ENCODE assay signal across 9 mouse cellular contexts in the genomic region with DNA sequence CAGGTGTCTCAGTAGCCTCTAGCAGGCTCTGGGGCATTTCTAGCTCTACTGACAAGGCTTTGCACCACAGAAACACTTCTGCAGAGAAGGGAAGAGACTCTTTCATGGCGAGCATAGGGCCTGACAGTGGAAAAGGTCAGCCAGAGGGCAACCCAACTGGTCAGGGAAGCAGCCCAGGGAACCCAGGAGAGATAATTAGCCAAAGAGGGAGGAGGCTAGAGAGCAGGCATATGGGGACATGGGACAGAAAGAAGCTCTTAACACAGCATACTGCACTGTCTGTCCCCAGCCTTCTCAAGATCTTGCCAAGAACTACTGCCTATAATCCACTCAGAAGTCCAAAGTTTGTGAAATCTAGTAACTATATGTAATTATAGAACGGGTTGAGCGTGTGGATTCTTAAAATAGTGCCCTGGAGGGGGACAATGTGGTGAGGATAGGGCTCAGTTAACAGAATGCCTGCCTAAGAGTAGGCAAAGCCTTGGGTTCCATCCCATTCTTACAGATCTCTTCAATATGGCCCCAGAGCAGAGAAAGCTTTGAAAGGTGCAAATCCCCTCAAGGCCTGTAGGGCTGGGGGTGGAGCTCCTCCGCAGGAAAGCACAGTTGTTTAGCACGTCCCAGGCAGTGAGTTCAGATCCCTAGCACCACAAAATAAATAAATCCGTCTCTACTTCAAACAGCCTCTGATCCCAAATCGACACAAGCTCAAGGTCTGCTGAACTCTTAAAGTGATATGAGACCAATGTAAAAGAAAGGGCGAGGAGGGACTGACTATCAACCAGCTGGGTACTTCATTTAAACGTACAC. TPM values are rescaled to one million over a fixed set of nuclear protein-coding genes. Genes with fewer than 3 reads are reported as not detected.
DNase-seq lines count a peak whose midpoint lies in the region; ATAC-seq and TF ChIP-seq lines count a peak whose summit lies in the region.
"Had no signal": no experiment of that assay in that cellular context is flagged by ENCODE, and none has a peak within 500 bp of the region (broad histone marks: within the 10 kb centered on the region; RNA-seq: fewer than 3 reads in every experiment).

No protein-coding gene starts in this region.

- H3K9me3 ChIP-seq in heart, postnatal 0 days (replicated peaks; ENCODE audit: control insufficient read depth, low read length) = no peaks in the 10 kb centered on the region
- no peaks in the 10 kb centered on the region for H3K9me3 ChIP-seq in midbrain, embryonic 14.5 days (ENCODE audit: control insufficient read depth, low read length)

- no peaks in the 10 kb centered on the region for H3K36me3 ChIP-seq in heart, postnatal 0 days (replicated peaks; ENCODE audit: control insufficient read depth, insufficient read depth, low read length)
- no peaks in the 10 kb centered on the region for H3K36me3 ChIP-seq in midbrain, embryonic 14.5 days (ENCODE audit: control insufficient read depth, insufficient read depth, low read length)

- intact Hi-C loops in heart, postnatal 36 days (cut with DNase I) = no loop called here

- TF ChIP-seq EP300 in heart, postnatal 0 days (IDR thresholded peaks at IDR 0.05; ENCODE audit: low read depth) = no peak

- H3K9ac ChIP-seq in heart, postnatal 0 days (replicated peaks; ENCODE audit: low read depth, low read length) = no peak overlapping the region
- no peak overlapping the region for H3K9ac ChIP-seq in midbrain, embryonic 14.5 days (replicated peaks; ENCODE audit: low read length)

- DNase-seq in heart, adult 11 months = peak; percentile 94
- no peak for DNase-seq in heart, postnatal 36 days
- DNase-seq in brain, adult 2 months (ENCODE audit: low read depth, low spot score) = peak; percentile 50
- DNase-seq in heart, postnatal 0 days (ENCODE audit: low spot score) = no peak
- no peak for DNase-seq in midbrain, embryonic 14.5 days
- no peak for DNase-seq in kidney, adult 9 months
- DNase-seq in thymus, postnatal 0 days (ENCODE audit: low spot score) = no peak
- no peak for DNase-seq in layer of hippocampus, postnatal 36 days
- DNase-seq: kidney, postnatal 10 days had no signal

- no peak overlapping the region for H3K4me2 ChIP-seq in heart, postnatal 0 days (ENCODE audit: low read depth, low read length)
- H3K4me2 ChIP-seq in midbrain, embryonic 14.5 days (ENCODE audit: low read length) = peak overlapping the region; percentile 81

- no peak for ATAC-seq in heart, postnatal 0 days (ENCODE audit: insufficient read depth, low read depth)
- no peak for ATAC-seq in midbrain, embryonic 14.5 days (ENCODE audit: low FRiP score, low TSS enrichment)

- WGBS in heart, postnatal 0 days = 55% methylated on average over 9 of the region's 9 CpGs
- WGBS in midbrain, embryonic 14.5 days = 54% methylated on average over 9 of the region's 9 CpGs

- peaks cover 71% of the 10 kb centered on the region for H3K4me1 ChIP-seq in heart, postnatal 0 days (ENCODE audit: control insufficient read depth, insufficient read depth)
- peaks cover 29% of the 10 kb centered on the region for H3K4me1 ChIP-seq in midbrain, embryonic 14.5 days (ENCODE audit: control insufficient read depth, insufficient read depth, low read length)

- H3K27ac ChIP-seq in heart, postnatal 0 days (ENCODE audit: low read depth) = 0 out of 2 replicates have a peak overlapping the region, but pooled peaks have one; percentile 18
- H3K27ac ChIP-seq in midbrain, embryonic 14.5 days (replicated peaks; ENCODE audit: low read depth, low read length) = no peak overlapping the region

- H3K27me3 ChIP-seq in heart, postnatal 0 days (ENCODE audit: control insufficient read depth, insufficient read depth, low read length) = no peaks in the 10 kb centered on the region
- no peaks in the 10 kb centered on the region for H3K27me3 ChIP-seq in midbrain, embryonic 14.5 days (ENCODE audit: control insufficient read depth, insufficient read depth, low read length)

- H3K4me3 ChIP-seq in heart, postnatal 0 days (ENCODE audit: low read depth, low read length) = no peak overlapping the region
- no peak overlapping the region for H3K4me3 ChIP-seq in midbrain, embryonic 14.5 days (replicated peaks; ENCODE audit: low read depth, low read length)

- TF ChIP-seq CTCF in heart, postnatal 0 days (IDR thresholded peaks at IDR 0.05; ENCODE audit: low read depth) = no peak; the same call in 1 of the 2 replicates

RNA-seq across cellular contexts. Expression of gene Lrig1, which starts 4.6 kb away (rescaled TPM):
- 10 to 100 TPM; 36.9 to 43.2 TPM for total RNA-seq in heart, postnatal 36 days (2021)
- 50.2 and 54.3 TPM in 2 replicates for total RNA-seq in heart, postnatal 0 days (2014; rRNA removed; ENCODE audit: low replicate concordance)
- polyA plus RNA-seq in heart, postnatal 0 days (2015; fragmentation: Nextera tagmentation; extraction: Ambion mirVana) = 7.1 and 7.3 TPM in 2 replicates
- polyA plus RNA-seq in midbrain, embryonic 14.5 days (2014; fragmentation: Nextera tagmentation; extraction: Ambion mirVana) = 17.1 and 18.7 TPM in 2 replicates
- polyA plus RNA-seq in thymus, postnatal 0 days (2015; fragmentation: Nextera tagmentation; extraction: Ambion mirVana) = 6.6 and 6.8 TPM in 2 replicates
- total RNA-seq in layer of hippocampus, postnatal 36 days (2021) = 10 to 100 TPM; 27.0 to 27.8 TPM

Comparison
In these comparisons a context has a peak if more than half of its experiments do, and no peak if none do; other contexts are left out.
1. DNase-seq: peak in heart, adult 11 months (single experiment) and brain, adult 2 months (single experiment); none in heart, postnatal 36 days (0 of 2), heart, postnatal 0 days (single experiment), midbrain, embryonic 14.5 days (single experiment), kidney, adult 9 months (single experiment), thymus, postnatal 0 days (single experiment) and layer of hippocampus, postnatal 36 days (0 of 2).